Mouse (Mus musculus) ES-Bruce4 (cell line): Measurements from ENCODE around the gene Bag6.

Experiments
- CTCF ChIP-seq: IDR thresholded peaks from one replicate; pipeline ENCODE4 v1.8.1; 2011; ENCODE audit warnings: low read depth, low read length
- EP300 ChIP-seq: IDR thresholded peaks from 2 replicates; pipeline ENCODE4 v1.6.1; 2011; ENCODE audit warnings: low read depth, low read length; ENCODE audit not compliant: insufficient read depth
- POLR2A ChIP-seq: IDR thresholded peaks from one replicate; pipeline ENCODE4 v1.8.1; 2011; ENCODE audit warnings: low read length; ENCODE audit not compliant: insufficient read depth

GRCm38 (mm10) chr17:35125081-35125480 lies 9.9 kb upstream of the Bag6 start:
- TF ChIP-seq CTCF, result no peak
- TF ChIP-seq EP300, result no peak
- no peak for TF ChIP-seq POLR2A
